Mouse (Mus musculus) MEL (cell line): ENCODE measurements around the gene Tnfsf14. TPM values are rescaled to one million over a fixed set of nuclear protein-coding genes. Genes with fewer than 3 reads are reported as not detected.

ENCODE experiments used
- DNase-seq: peaks from one replicate; pipeline ENCODE4 v3.0.0; 2011; ENCODE audit warnings: low read depth, low spot score
- H3K27ac ChIP-seq: 2 replicates; pipeline ENCODE4 v1.5.1; 2012; ENCODE audit warnings: low read depth, mild to moderate bottlenecking, control low read depth, low read length, moderate library complexity; ENCODE audit not compliant: control insufficient read depth
- H3K27me3 ChIP-seq, 2 experiments: fragments of 150-350 bp in 1 of 2; sonication (generic) in 1 of 2; 2 replicates each; pipeline ENCODE4 v1.6.1; 2012; ENCODE audit warnings: low read length in 2 of 2, mild to moderate bottlenecking in 2 of 2, improper control_type of control experiment in 1 of 2, moderate library complexity in 1 of 2; ENCODE audit not compliant: insufficient read depth in 2 of 2, control insufficient read depth in 1 of 2
- H3K36me3 ChIP-seq, 2 experiments: 2 replicates each; pipeline ENCODE4 v1.6.1; 2012 to 2014; ENCODE audit warnings: low read length in 2 of 2, improper control_type of control experiment in 1 of 2, inconsistent platforms in 1 of 2, mild to moderate bottlenecking in 1 of 2; ENCODE audit not compliant: insufficient read depth in 2 of 2, control insufficient read depth in 1 of 2
- H3K4me1 ChIP-seq, 2 experiments: fragments of 150-350 bp in 1 of 2; sonication (generic) in 1 of 2; 2 replicates each; pipeline ENCODE4 v1.6.1; 2012; ENCODE audit warnings: low read length in 2 of 2, improper control_type of control experiment in 1 of 2, mild to moderate bottlenecking in 1 of 2; ENCODE audit not compliant: insufficient read depth in 2 of 2, control insufficient read depth in 1 of 2
- H3K4me3 ChIP-seq, 2 experiments: fragments of 150-350 bp in 1 of 2; sonication (generic) in 1 of 2; 2 replicates each; pipeline ENCODE4 v1.5.1; 2012; ENCODE audit warnings: low read depth in 2 of 2, low read length in 2 of 2, mild to moderate bottlenecking in 2 of 2, moderate library complexity in 2 of 2, control low read depth in 1 of 2, improper control_type of control experiment in 1 of 2; ENCODE audit not compliant: control insufficient read depth in 1 of 2, insufficient read depth in 1 of 2
- H3K79me2 ChIP-seq: 2 replicates; pipeline ENCODE4 v1.6.1; 2012; ENCODE audit warnings: mild to moderate bottlenecking, low read length, moderate library complexity; ENCODE audit not compliant: control insufficient read depth, poor library complexity, insufficient read depth
- H3K9ac ChIP-seq: 2 replicates; pipeline ENCODE4 v1.6.1; 2012; ENCODE audit warnings: low read depth, mild to moderate bottlenecking, control low read depth, low read length, moderate library complexity; ENCODE audit not compliant: control insufficient read depth, poor library complexity, severe bottlenecking
- H3K9me3 ChIP-seq: fragments of 150-350 bp; sonication (generic); replicated peaks from 2 replicates; pipeline ENCODE4 v1.6.1; 2012; ENCODE audit warnings: mild to moderate bottlenecking, low read length, improper control_type of control experiment, moderate library complexity; ENCODE audit not compliant: insufficient read depth
- BHLHE40 ChIP-seq: IDR thresholded peaks from 2 replicates; pipeline ENCODE4 v1.6.1; 2012; ENCODE audit warnings: low read depth, mild to moderate bottlenecking, inconsistent platforms, low read length, improper control_type of control experiment, borderline replicate concordance
- EP300 ChIP-seq, 2 experiments: IDR thresholded peaks; 2 replicates each; pipeline ENCODE4 v1.6.1; 2011; ENCODE audit warnings: improper control_type of control experiment in 2 of 2, low read length in 2 of 2, low read depth in 1 of 2, mild to moderate bottlenecking in 1 of 2
- ETS1 ChIP-seq: IDR thresholded peaks from 2 replicates; pipeline ENCODE4 v1.6.1; 2012; ENCODE audit warnings: low read depth, mild to moderate bottlenecking, inconsistent platforms, low read length, improper control_type of control experiment, moderate library complexity
- GABPA ChIP-seq: IDR thresholded peaks from 2 replicates; pipeline ENCODE4 v1.6.1; 2012; ENCODE audit warnings: low read depth, mild to moderate bottlenecking, inconsistent platforms, low read length, improper control_type of control experiment, moderate library complexity
- GATA1 ChIP-seq: IDR thresholded peaks from 2 replicates; pipeline ENCODE4 v1.6.1; 2011; ENCODE audit warnings: low read depth, low read length, improper control_type of control experiment
- HCFC1 ChIP-seq: IDR thresholded peaks from 2 replicates; pipeline ENCODE4 v1.6.1; 2012; ENCODE audit warnings: low read depth, mild to moderate bottlenecking, inconsistent platforms, low read length, improper control_type of control experiment, moderate library complexity
- KAT2A ChIP-seq: conservative IDR thresholded peaks from 2 replicates; pipeline ENCODE4 v1.6.1; 2012; ENCODE audit warnings: low read depth, low read length, improper control_type of control experiment, inconsistent platforms
- MAX ChIP-seq: IDR thresholded peaks from 2 replicates; pipeline ENCODE4 v1.6.1; 2011; ENCODE audit warnings: low read length, improper control_type of control experiment
- MAZ ChIP-seq: IDR thresholded peaks from 2 replicates; pipeline ENCODE4 v1.6.1; 2012; ENCODE audit warnings: low read depth, mild to moderate bottlenecking, inconsistent platforms, low read length, improper control_type of control experiment
- MXI1 ChIP-seq: IDR thresholded peaks from 2 replicates; pipeline ENCODE4 v1.6.1; 2011; ENCODE audit warnings: mild to moderate bottlenecking, low read depth, low read length, improper control_type of control experiment
- POLR2AphosphoS2 ChIP-seq: IDR thresholded peaks from 2 replicates; pipeline ENCODE4 v1.6.1; 2011; ENCODE audit warnings: low read length, improper control_type of control experiment
- POLR2AphosphoS5 ChIP-seq: IDR thresholded peaks from 2 replicates; pipeline ENCODE4 v1.6.1; 2012; ENCODE audit warnings: low read depth, borderline replicate concordance, mild to moderate bottlenecking, inconsistent platforms, low read length, moderate library complexity, mixed read lengths
- RAD21 ChIP-seq: IDR thresholded peaks from 2 replicates; pipeline ENCODE4 v1.6.1; 2011; ENCODE audit warnings: mild to moderate bottlenecking, low read depth, low read length, improper control_type of control experiment
- RCOR1 ChIP-seq: IDR thresholded peaks from 2 replicates; pipeline ENCODE4 v1.6.1; 2012; ENCODE audit warnings: low read depth, mild to moderate bottlenecking, inconsistent platforms, low read length, improper control_type of control experiment
- SIN3A ChIP-seq: IDR thresholded peaks from 2 replicates; pipeline ENCODE4 v1.6.1; 2012; ENCODE audit warnings: low read length, improper control_type of control experiment, inconsistent platforms
- SMC3 ChIP-seq: IDR thresholded peaks from 2 replicates; pipeline ENCODE4 v1.6.1; 2011; ENCODE audit warnings: low read depth, low read length, improper control_type of control experiment
- UBTF ChIP-seq: IDR thresholded peaks from 2 replicates; pipeline ENCODE4 v1.6.1; 2012; ENCODE audit warnings: low read depth, mild to moderate bottlenecking, inconsistent platforms, low read length, improper control_type of control experiment, moderate library complexity, borderline replicate concordance; ENCODE audit not compliant: insufficient read depth
- USF1 ChIP-seq: IDR thresholded peaks from 2 replicates; pipeline ENCODE4 v1.6.1; 2014; ENCODE audit warnings: low read depth, mild to moderate bottlenecking, inconsistent platforms, low read length, improper control_type of control experiment, moderate library complexity
- polyA plus RNA-seq, 2 experiments: library from polyadenylated mRNA; stranded (reverse) in 1 of 2; unstranded in 1 of 2; fragments of >175 nt in 1 of 2; fragments of >200 nt in 1 of 2; gene quantifications; 2 replicates each; pipeline versions ENCODE4 v1.2.1 to v1.2.4; 2012; ENCODE audit warnings: low replicate concordance in 2 of 2, low read depth in 1 of 2; ENCODE audit not compliant: insufficient read length in 2 of 2, insufficient read depth in 1 of 2, missing spikeins in 1 of 2
- total RNA-seq: library from RNA; depleted of rRNA; stranded (reverse); fragments of 300-350 nt; gene quantifications from 2 replicates; pipeline ENCODE4 v1.2.3, GENCODE M21; 2012

Tnfsf14 gene
- total and polyA plus RNA-seq, 3 experiments = not detected

DNA sequence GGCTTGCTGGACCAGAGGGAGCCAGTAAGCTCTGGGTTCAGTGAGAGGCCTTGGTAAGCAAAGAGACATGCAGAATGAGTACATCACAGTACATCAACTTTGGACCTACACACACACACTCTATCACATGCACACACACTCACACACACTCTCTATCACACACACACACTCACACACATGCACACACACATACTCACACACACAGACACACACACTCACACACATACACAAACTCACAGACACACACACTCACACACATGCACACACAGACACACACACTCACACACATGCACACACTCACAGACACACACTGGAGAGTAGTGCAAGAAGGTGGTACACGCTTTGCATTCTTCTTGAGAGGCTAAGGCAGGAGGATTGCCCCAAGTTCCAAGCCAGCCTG lies 38.2 kb upstream of the Tnfsf14 start:
- Histone ChIP-seq H3K27me3 (no peaks in the 10 kb centered on the region), H3K27ac (no peak overlapping the region), H3K9ac (no peak overlapping the region), H3K9me3 (no peaks in the 10 kb centered on the region), H3K4me1 (peaks cover 4 to 7% of the 10 kb centered on the region in 2 experiments), H3K79me2 (no peaks in the 10 kb centered on the region), H3K36me3 (peaks cover 0 to 6% of the 10 kb centered on the region in 2 experiments; a peak in 3 of 4 replicates), H3K4me3 (no peak overlapping the region)
- no peak for TF ChIP-seq RCOR1
- no peak for TF ChIP-seq KAT2A
- no peak for TF ChIP-seq GATA1
- peak; percentile 88; the same call in 1 of the 2 replicates for TF ChIP-seq POLR2AphosphoS5
- no peak for TF ChIP-seq RAD21
- TF ChIP-seq MAX = no peak
- TF ChIP-seq SIN3A = no peak
- TF ChIP-seq BHLHE40 = no peak
- DNase-seq = no peak

DNA sequence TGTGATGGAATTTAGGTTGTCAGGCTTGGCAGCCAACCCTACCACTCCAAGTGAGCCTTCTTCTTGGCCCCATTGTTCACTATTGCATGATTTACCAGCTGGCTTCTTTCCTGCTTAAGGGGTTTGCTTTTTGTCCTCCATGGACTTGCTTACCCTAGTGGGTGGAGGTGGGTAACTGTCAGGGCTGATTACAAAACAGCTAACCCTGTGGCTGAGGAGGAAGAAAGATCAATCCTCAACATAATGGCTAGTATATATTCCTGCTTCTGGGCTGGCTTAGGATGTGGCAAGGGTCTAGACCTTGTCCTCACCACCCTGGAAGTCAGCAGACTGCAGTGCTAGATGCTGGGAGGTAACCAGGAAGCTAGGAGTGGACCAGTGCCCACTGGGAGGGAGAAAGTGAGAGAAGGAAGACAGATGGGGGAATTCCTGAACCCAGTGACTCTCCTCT lies 37.4 kb upstream of the Tnfsf14 start:
- H3K79me2 ChIP-seq = no peaks in the 10 kb centered on the region
- TF ChIP-seq HCFC1 = no peak
- no peak for TF ChIP-seq EP300 (IDR thresholded peaks at IDR 0.05; ENCODE audit: low read depth in 1 of 2, low read length in 2 of 2)
- no peak for TF ChIP-seq BHLHE40
- no peak for TF ChIP-seq MAZ
- TF ChIP-seq POLR2AphosphoS2 = no peak
- no peak for TF ChIP-seq SMC3
- no peak for TF ChIP-seq MXI1
- TF ChIP-seq UBTF = no peak
- no peak for TF ChIP-seq USF1
- no peak for TF ChIP-seq ETS1
- TF ChIP-seq MAX = no peak
- TF ChIP-seq GABPA = no peak
- TF ChIP-seq, all 39 proteins: peak for 0
- Histone ChIP-seq H3K4me1 (peaks cover 4 to 7% of the 10 kb centered on the region in 2 experiments), H3K9ac (no peak overlapping the region), H3K27me3 (no peaks in the 10 kb centered on the region), H3K4me3 (no peak overlapping the region), H3K27ac (no peak overlapping the region), H3K36me3 (peaks cover 0 to 6% of the 10 kb centered on the region in 2 experiments; a peak in 2 of 4 replicates), H3K9me3 (no peaks in the 10 kb centered on the region)
- no peak for DNase-seq
